Mouse (Mus musculus) effector memory CD4-positive, alpha-beta T cell, adult 7 months (primary cell): Measurements from ENCODE around the gene Cfap46. TPM values are rescaled to one million over a fixed set of nuclear protein-coding genes. Genes with fewer than 3 reads are reported as not detected.

Experiments used
- polyA plus RNA-seq: library from polyadenylated mRNA; unstranded; fragments of 100-300 nt; shearing (Covaris generic); gene quantifications from one replicate; pipeline ENCODE4 v1.2.1, GENCODE M21; 2017

The Cfap46 gene
- polyA plus RNA-seq, result not detected

DNA sequence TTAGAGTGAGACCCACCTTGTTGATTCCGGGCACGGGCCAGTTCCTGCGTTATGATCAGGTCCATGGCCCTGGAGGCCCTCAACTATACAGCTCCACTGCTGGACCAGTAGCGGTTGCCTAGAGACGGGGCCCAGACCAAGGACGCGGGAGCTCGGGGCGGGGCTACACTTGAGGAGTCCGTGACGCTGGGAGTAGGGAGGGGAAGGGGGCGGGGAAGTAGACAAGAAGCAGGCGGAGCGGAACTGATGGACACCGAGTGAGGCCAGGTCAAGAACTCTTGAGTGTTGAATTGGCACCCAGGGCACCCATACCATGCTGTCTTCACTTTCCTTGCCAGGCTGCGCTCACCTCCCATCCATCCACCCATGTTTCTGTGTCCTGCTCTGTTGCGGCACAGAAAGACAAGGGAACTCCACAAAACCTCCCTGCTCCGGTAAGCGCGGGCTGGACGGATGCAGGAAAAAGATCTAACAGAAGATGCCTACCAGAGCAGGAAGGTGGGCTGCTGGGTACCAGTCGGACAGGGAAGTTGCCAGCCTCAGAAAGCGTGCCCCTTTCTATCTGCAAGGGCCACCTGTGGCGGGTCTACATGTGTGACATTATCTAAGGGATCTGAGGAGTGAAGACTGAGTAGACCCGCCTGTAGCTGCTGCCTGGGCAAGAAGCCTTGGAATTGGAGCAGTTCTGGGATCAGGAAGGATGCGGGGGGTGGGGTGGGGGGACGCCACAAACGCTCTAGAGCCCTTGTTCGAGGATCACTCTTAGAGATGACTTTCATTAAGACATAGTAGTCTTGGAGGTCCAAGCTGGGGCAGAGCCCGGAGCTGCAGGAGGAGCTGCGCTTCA is at the start of gene Cfap46:
TSS of gene Cfap46 (minus strand) at position 112 of the 847 bp plus-strand sequence.

DNA sequence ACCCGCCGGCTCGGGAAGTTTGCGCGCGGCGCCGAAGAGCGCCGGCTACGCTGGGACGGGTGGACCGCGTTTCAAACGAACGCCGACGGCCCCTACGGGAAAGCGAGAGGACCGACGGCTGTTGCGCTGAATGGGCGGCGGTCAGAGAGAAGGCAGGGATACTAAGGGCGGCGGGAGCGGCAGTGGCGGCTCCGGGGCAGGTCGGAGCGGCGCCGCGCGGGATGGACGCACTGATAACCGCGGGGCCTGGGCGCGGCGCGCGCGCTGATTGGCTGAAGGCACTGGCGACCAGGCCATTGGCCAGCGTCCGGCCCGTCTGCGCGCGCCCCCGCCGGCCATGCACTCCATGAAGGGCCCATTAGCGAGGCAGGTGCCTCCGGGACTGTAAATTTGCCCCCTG is 101.0 kb downstream of the Cfap46 start, which contains the start of gene Nkx6-2:
TSS of gene Nkx6-2 (minus strand) at position 203 of the 400 bp plus-strand sequence.

Other genes with a start within 250 kb of the Cfap46 start
- 0.57 TPM for gene Nkx6-2, start 101.0 kb downstream of the Cfap46 start, polyA plus RNA-seq
- gene Adgra1, start 150.4 kb upstream of the Cfap46 start, polyA plus RNA-seq, result not detected
- gene Kndc1, start 210.9 kb upstream of the Cfap46 start, polyA plus RNA-seq, result 0.23 TPM